Mouse (Mus musculus): ENCODE measurements around the gene Jmjd6. TPM values are rescaled to one million over a fixed set of nuclear protein-coding genes. Genes with fewer than 3 reads are reported as not detected.

The Jmjd6 gene
- total and polyA plus RNA-seq, 3 experiments, result 106 to 116 (median 109) TPM

GRCm38 (mm10) chr11:116814884-116815415, 28.3 kb downstream of the Jmjd6 start:
- in situ Hi-C loops (cut with MboI; ENCODE audit: low pct_ligation_motif_present, low pct_unique_long_range_greater_than_20kb, low sequenced_read_pairs), result no loop called here
- H3K27ac ChIP-seq (ENCODE audit: insufficient read depth, low read depth), result no peak overlapping the region
- H3K4me2 ChIP-seq (ENCODE audit: insufficient read depth, low read depth, poor library complexity, severe bottlenecking), result no peak overlapping the region
- TF ChIP-seq ZC3H11A (IDR thresholded peaks at IDR 0.05; ENCODE audit: low read depth, low read length), result no peak
- no peak for TF ChIP-seq MXI1 (IDR thresholded peaks at IDR 0.05; ENCODE audit: low read depth, low read length)
- TF ChIP-seq CTCF (conservative IDR thresholded peaks at IDR 0.05 in 1 of 2, IDR thresholded peaks at IDR 0.05 in 1 of 2; ENCODE audit: low read depth in 2 of 2, low read length in 2 of 2), result no peak
- no peak for TF ChIP-seq ELF1 (IDR thresholded peaks at IDR 0.05; ENCODE audit: low read depth, low read length)
- no peak for TF ChIP-seq BHLHE40 (IDR thresholded peaks at IDR 0.05; ENCODE audit: low read depth, low read length)
- H3K79me2 ChIP-seq (replicated peaks; ENCODE audit: control insufficient read depth, extremely low read depth, insufficient read depth, poor library complexity, severe bottlenecking), result no peaks in the 10 kb centered on the region
- DNase-seq (ENCODE audit: extremely low read depth), result no peak
- H3K9ac ChIP-seq (ENCODE audit: insufficient read depth, low read depth), result no peak overlapping the region
- H3K4me3 ChIP-seq (replicated peaks in 1 of 3; ENCODE audit: low read depth in 2 of 3, low read length in 2 of 3, poor library complexity in 1 of 3), result no peak overlapping the region
- peaks cover 8% of the 10 kb centered on the region for H3K27me3 ChIP-seq (replicated peaks)
- no peaks in the 10 kb centered on the region for H3K36me3 ChIP-seq (replicated peaks in 1 of 2; ENCODE audit: control insufficient read depth in 1 of 2, insufficient read depth in 1 of 2, low read length in 1 of 2)
- H3K9me3 ChIP-seq (replicated peaks; ENCODE audit: low read length), result no peaks in the 10 kb centered on the region
- dilution Hi-C loops (cut with MboI; ENCODE audit: extremely low pct_ligation_motif_present, extremely low pct_unique_long_range_greater_than_20kb, low sequenced_read_pairs), result no loop called here
- H3K4me1 ChIP-seq (ENCODE audit: control insufficient read depth in 1 of 2, insufficient read depth in 2 of 2), result peaks cover 9 to 25% of the 10 kb centered on the region in 2 experiments

DNA sequence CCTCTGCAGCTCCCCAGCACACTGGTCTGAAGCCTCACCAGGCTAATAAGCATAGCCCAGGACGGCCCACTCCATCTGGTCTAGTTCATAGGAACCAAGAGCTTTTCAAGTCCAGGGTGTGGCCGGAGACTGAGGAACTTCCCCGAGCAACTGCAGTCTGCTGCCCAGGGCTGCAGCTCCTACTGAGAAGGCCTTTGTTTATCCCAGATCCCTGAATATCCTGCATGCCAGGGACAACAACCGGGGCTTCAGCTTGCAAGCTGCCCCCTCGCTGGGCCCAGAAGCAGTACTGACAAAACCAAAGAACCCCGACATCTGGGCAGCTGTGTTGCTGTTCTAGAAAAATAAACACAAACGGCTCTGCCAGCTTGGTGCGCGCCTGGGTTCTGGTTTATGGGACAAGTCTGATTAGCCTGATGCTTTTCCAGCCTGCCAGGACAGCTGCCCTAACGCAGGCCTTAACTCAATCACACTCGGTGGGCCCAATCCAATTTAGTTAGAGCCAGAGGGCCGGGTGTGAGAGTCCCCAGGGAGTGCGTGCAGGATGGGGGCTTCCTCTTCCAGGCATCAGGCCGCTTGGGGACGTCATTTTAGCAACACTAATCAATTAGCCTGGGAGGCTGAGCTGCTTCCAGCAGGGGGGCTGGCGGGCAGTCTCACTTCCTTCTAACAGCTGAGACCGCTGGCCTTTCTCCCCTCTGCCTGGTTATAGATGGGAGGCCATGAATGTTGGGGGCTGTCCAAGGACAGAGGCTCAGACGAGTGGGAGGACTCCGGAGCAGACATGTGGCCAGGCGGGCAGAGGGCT, 29.0 kb downstream of the Jmjd6 start:
- no peaks in the 10 kb centered on the region for H3K9me3 ChIP-seq (replicated peaks; ENCODE audit: low read length)
- H3K4me3 ChIP-seq (replicated peaks in 1 of 3; ENCODE audit: low read depth in 2 of 3, low read length in 2 of 3, poor library complexity in 1 of 3), result no peak overlapping the region
- H3K79me2 ChIP-seq (replicated peaks; ENCODE audit: control insufficient read depth, extremely low read depth, insufficient read depth, poor library complexity, severe bottlenecking), result no peaks in the 10 kb centered on the region
- dilution Hi-C loops (cut with MboI; ENCODE audit: extremely low pct_ligation_motif_present, extremely low pct_unique_long_range_greater_than_20kb, low sequenced_read_pairs) (no loop called here), in situ Hi-C loops (cut with MboI; ENCODE audit: low pct_ligation_motif_present, low pct_unique_long_range_greater_than_20kb, low sequenced_read_pairs) (no loop called here)
- no peaks in the 10 kb centered on the region for H3K36me3 ChIP-seq (replicated peaks in 1 of 2; ENCODE audit: control insufficient read depth in 1 of 2, insufficient read depth in 1 of 2, low read length in 1 of 2)
- peaks cover 13 to 31% of the 10 kb centered on the region in 2 experiments for H3K4me1 ChIP-seq (ENCODE audit: control insufficient read depth in 1 of 2, insufficient read depth in 2 of 2)
- H3K9ac ChIP-seq (ENCODE audit: insufficient read depth, low read depth), result no peak overlapping the region
- peak; percentile 65 for DNase-seq (ENCODE audit: extremely low read depth)
- H3K27me3 ChIP-seq (replicated peaks), result peaks cover 8% of the 10 kb centered on the region
- no peak overlapping the region for H3K27ac ChIP-seq (ENCODE audit: insufficient read depth, low read depth)
- no peak overlapping the region for H3K4me2 ChIP-seq (ENCODE audit: insufficient read depth, low read depth, poor library complexity, severe bottlenecking)
- peak; percentile 57 for TF ChIP-seq IRF4 (IDR thresholded peaks at IDR 0.05; ENCODE audit: low read depth, low read length)
- no peak for TF ChIP-seq RCOR1 (conservative IDR thresholded peaks at IDR 0.05; ENCODE audit: low read depth, low read length)
- no peak for TF ChIP-seq USF1 (IDR thresholded peaks at IDR 0.05; ENCODE audit: low read depth, low read length)
- no peak for TF ChIP-seq ELF1 (IDR thresholded peaks at IDR 0.05; ENCODE audit: low read depth, low read length)
- TF ChIP-seq ETS1 (conservative IDR thresholded peaks at IDR 0.05; ENCODE audit: low read depth, low read length), result 0 out of 2 replicates have a peak, but pooled peaks have one; percentile 10
- TF ChIP-seq CTCF (conservative IDR thresholded peaks at IDR 0.05 in 1 of 2, IDR thresholded peaks at IDR 0.05 in 1 of 2; ENCODE audit: low read depth in 2 of 2, low read length in 2 of 2), result peak in 1 of 2 experiments; percentile 21; a peak in 2 of 4 replicates
- TF ChIP-seq UBTF (IDR thresholded peaks at IDR 0.05; ENCODE audit: low read depth, low read length), result no peak
- no peak for TF ChIP-seq POLR2AphosphoS2 (IDR thresholded peaks at IDR 0.05; ENCODE audit: low read depth, low read length)
- TF ChIP-seq BHLHE40 (IDR thresholded peaks at IDR 0.05; ENCODE audit: low read depth, low read length), result no peak
- no peak for TF ChIP-seq RAD21 (IDR thresholded peaks at IDR 0.05; ENCODE audit: low read depth, low read length)
- no peak for TF ChIP-seq MXI1 (IDR thresholded peaks at IDR 0.05; ENCODE audit: low read depth, low read length)

Measured in CH12.LX (cell line).